Mouse (Mus musculus) hindbrain, embryonic 11.5 days (tissue): ENCODE results near the gene Igfbpl1. TPM values are rescaled to one million over a fixed set of nuclear protein-coding genes. Genes with fewer than 3 reads are reported as not detected.

Experiments used
- ATAC-seq: fragments of 200-750 bp; cut with Nextera tagmentation; 2 replicates; pipeline ENCODE4 v1.8.0; 2017; ENCODE audit warnings: mild to moderate bottlenecking, moderate TSS enrichment, moderate library complexity; ENCODE audit not compliant: low FRiP score
- DNase-seq: peaks from one replicate; pipeline ENCODE4 v3.0.0-alpha.2; 2015; ENCODE audit warnings: low spot score
- H3K27ac ChIP-seq: fragments of 300-500 bp; sonication (generic); 2 replicates; pipeline ENCODE4 v1.5.1; 2014; ENCODE audit warnings: mild to moderate bottlenecking, low read depth, low read length
- H3K27me3 ChIP-seq: fragments of 300-500 bp; sonication (generic); 2 replicates; pipeline ENCODE4 v1.6.1; 2014; ENCODE audit warnings: mild to moderate bottlenecking, low read length, moderate library complexity, mixed read lengths; ENCODE audit not compliant: control insufficient read depth, insufficient read depth
- H3K36me3 ChIP-seq: fragments of 300-500 bp; sonication (generic); 2 replicates; pipeline ENCODE4 v1.6.1; 2014; ENCODE audit warnings: mild to moderate bottlenecking, low read length, moderate library complexity, mixed read lengths; ENCODE audit not compliant: control insufficient read depth, insufficient read depth
- H3K4me1 ChIP-seq: fragments of 300-500 bp; sonication (generic); replicated peaks from 2 replicates; pipeline ENCODE4 v1.6.1; 2014; ENCODE audit warnings: low read length, mixed read lengths; ENCODE audit not compliant: control insufficient read depth, insufficient read depth
- H3K4me2 ChIP-seq: fragments of 300-500 bp; sonication (generic); replicated peaks from 2 replicates; pipeline ENCODE4 v1.6.1; 2014; ENCODE audit warnings: mild to moderate bottlenecking, low read depth, low read length
- H3K4me3 ChIP-seq: fragments of 300-500 bp; sonication (generic); 2 replicates; pipeline ENCODE4 v1.5.1; 2014; ENCODE audit warnings: low read depth, low read length
- H3K9ac ChIP-seq: fragments of 300-500 bp; sonication (generic); 2 replicates; pipeline ENCODE4 v1.6.1; 2014; ENCODE audit warnings: low read depth, low read length
- H3K9me3 ChIP-seq: fragments of 300-500 bp; sonication (generic); 2 replicates; pipeline ENCODE4 v1.6.1; 2016; ENCODE audit warnings: low read length; ENCODE audit not compliant: control insufficient read depth
- WGBS: fragments of 180-500 bp; shearing (Covaris S2); extraction: QIAGEN DNeasy Blood & Tissue Kit; methylation state at CpG from one replicate; pipeline ENCODE4 v1.1.7; 2014; 5-methylcytosine and 5-hydroxymethylcytosine counted together
- polyA plus RNA-seq: library from polyadenylated mRNA; unstranded; fragments of >200 nt; fragmentation: Nextera tagmentation; extraction: Ambion mirVana; gene quantifications from 2 replicates; pipeline ENCODE4 v1.2.1, GENCODE M21; 2014

The Igfbpl1 gene
- polyA plus RNA-seq, 1 experiment from 2014 or later, result 71.4 TPM

DNA sequence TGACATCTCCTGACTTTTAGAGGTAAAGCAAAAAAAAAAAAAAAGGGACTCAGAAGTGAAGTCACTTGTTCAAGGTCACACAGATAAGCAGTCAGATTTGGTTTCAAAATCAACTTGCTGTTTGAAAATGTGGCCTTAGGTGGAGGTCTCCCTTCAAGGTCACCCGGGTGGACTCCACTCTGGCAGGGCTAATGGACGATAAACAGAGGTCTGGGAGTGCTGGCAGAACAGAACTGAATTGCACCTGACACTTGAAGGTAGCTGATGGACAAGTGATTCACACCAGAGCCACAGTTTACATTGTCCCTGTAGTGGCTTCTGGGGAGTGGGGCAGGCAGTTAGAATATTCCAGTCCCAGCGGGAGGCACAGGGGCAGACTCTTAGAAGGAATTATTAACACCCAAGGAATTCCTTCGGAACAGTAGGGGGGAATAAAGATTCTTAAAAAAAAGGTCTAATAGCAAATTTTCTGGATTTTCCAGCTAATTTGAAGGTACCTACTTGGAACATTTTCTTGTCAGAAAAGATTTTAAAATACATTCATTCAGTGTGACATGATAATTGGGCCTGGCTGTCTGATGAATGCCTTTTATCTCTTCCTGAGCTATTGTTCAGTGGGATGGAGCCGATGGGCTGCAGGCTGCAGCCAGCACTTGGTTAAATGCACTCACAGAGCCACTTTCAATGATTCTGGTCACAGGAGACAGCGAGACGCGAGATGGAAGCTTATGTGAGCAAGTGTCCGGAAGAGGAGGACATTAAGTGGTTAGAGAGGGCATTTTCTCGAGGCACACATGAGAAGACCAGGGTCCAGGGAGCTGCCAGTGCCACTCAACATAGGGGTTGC, 56.7 kb downstream of the Igfbpl1 start:
- no peak overlapping the region for H3K4me2 ChIP-seq
- 0 out of 2 replicates have a peak overlapping the region, but pooled peaks have one; percentile 53 for H3K27ac ChIP-seq
- peaks cover 11% of the 10 kb centered on the region; the same call in 1 of the 2 replicates for H3K27me3 ChIP-seq
- no peaks in the 10 kb centered on the region for H3K36me3 ChIP-seq
- DNase-seq (peak; percentile 50), ATAC-seq (no peak)
- no peak overlapping the region for H3K9ac ChIP-seq
- H3K4me3 ChIP-seq, result no peak overlapping the region
- peaks cover 14% of the 10 kb centered on the region for H3K4me1 ChIP-seq
- WGBS, result 5% methylated on average over 10 of the region's 10 CpGs
- no peaks in the 10 kb centered on the region for H3K9me3 ChIP-seq

DNA sequence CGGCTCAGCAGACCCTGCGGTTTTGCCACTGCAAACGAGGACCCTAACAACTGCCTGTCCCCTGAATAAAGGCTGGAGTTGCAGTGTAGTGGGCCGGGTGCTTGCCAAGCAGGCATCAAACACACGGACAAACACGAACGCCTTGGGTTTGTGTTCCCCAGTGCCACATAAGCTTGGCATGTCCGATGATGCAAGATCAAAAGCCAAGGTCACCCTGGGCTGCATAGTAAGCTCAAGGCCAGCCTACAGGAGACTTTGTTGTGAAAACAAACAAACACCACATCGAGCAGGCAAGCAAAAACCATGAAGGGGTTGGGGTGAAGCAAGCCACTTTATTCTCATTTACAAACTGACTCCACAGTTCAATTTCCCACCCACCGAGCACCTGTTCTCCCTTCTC, 57.6 kb downstream of the Igfbpl1 start:
- H3K9ac ChIP-seq, result no peak overlapping the region
- H3K4me2 ChIP-seq, result no peak overlapping the region
- no peak for DNase-seq
- peaks cover 16% of the 10 kb centered on the region for H3K4me1 ChIP-seq
- no peak overlapping the region for H3K27ac ChIP-seq
- H3K27me3 ChIP-seq, result peaks cover 16% of the 10 kb centered on the region; the same call in 1 of the 2 replicates
- H3K4me3 ChIP-seq, result no peak overlapping the region
- no peaks in the 10 kb centered on the region for H3K9me3 ChIP-seq
- no peaks in the 10 kb centered on the region for H3K36me3 ChIP-seq
- whole genome bisulfite sequencing, result 33% methylated on average over 10 of the region's 10 CpGs
- ATAC-seq, result no peak

DNA sequence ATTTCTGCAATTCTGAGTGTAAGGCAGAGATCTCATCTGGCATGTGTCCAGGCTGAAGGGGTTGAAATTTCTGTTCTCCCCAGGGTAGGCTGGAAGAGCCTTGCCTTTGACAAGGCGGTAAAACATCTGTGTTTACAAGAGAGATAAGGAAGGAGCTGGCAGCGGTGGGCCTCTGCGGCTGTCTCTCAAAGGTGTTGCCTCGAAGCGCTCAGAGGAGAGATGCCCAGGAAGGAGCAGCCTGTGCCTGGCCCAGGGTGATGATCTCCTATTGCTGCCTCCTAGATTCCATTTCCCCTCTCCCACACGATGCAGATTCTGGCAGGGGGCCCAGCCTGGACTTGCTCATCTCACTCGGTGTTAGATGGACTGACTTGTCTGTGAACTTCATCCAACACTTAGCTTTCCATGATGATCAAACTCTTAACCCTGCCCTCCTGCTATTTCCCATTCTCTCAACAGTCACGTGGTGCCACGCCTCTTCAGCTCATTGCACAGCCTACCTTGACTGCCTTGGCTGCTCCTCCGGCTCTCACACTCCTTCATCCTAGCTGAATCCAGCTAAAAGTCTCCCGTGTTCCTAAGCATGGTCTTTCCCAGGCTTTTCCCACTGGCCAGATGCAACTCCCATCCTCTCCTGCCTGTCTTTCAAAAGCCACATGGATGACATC, 58.7 kb downstream of the Igfbpl1 start:
- Histone ChIP-seq H3K27me3 (peaks cover 17% of the 10 kb centered on the region; the same call in 1 of the 2 replicates), H3K36me3 (no peaks in the 10 kb centered on the region), H3K9ac (no peak overlapping the region), H3K4me1 (peaks cover 24% of the 10 kb centered on the region), H3K4me2 (no peak overlapping the region), H3K9me3 (no peaks in the 10 kb centered on the region), H3K27ac (no peak overlapping the region), H3K4me3 (no peak overlapping the region)
- WGBS, result 59% methylated on average over 11 of the region's 11 CpGs
- DNase-seq (no peak), ATAC-seq (no peak)

DNA sequence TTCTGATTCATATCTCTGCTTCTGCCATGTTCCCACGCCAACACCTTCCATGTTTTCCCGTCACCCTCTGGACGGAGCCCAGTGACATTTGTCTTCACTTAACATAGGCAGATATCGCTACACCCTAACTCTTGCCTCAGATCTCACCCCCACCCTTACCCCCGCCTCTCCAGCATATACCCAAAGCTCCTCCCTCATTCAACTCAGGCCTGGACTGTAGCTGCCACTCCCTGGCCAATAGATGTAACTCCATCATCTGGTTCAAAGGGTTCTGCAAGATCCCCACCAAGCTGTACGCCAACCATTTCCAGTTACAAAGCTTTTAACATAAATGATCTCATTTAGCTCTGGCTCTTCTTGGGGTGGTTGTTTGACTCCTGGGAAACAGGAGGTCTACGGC, 59.9 kb downstream of the Igfbpl1 start:
- DNase-seq (no peak), ATAC-seq (no peak)
- H3K4me1 ChIP-seq, result peaks cover 24% of the 10 kb centered on the region
- no peaks in the 10 kb centered on the region for H3K36me3 ChIP-seq
- 78% methylated on average over 7 of the region's 7 CpGs for WGBS
- H3K9me3 ChIP-seq, result no peaks in the 10 kb centered on the region
- no peak overlapping the region for H3K4me2 ChIP-seq
- no peak overlapping the region for H3K27ac ChIP-seq
- H3K4me3 ChIP-seq, result no peak overlapping the region
- H3K27me3 ChIP-seq, result peaks cover 23% of the 10 kb centered on the region; the same call in 1 of the 2 replicates
- no peak overlapping the region for H3K9ac ChIP-seq

DNA sequence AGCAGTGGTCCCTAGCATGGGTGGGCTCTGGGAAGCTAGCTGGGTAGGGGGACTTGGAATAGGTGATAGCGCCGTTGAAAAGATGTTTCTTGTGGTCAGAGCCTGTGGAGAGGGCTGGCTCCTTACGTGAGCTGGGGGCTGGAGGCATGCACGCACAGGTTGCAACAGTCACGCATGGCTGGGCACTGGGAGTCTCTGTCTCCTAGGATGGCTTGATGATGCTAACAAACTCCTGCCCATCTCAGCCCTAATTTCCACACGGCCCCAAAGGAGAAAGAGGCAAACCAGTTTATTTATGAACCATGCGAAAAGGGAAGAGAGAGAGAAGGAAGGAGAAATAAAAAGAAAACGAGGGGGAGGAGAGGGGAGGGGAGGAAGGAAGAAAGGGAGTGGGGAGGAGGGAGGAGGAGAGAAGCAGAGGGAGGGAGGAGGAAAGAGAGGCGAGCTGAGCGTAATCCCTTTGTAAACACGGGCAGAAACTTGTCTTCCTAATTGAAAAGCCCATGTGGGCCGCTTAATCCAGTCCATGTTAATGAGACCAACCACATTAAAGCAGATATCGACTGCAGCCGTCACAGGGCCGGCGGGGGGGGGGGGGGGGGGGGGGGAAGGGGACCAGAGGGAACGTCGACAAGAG, 61.0 kb downstream of the Igfbpl1 start:
- peak overlapping the region; percentile 46 for H3K9ac ChIP-seq
- peaks cover 20% of the 10 kb centered on the region for H3K4me1 ChIP-seq
- H3K4me2 ChIP-seq, result peak overlapping the region; percentile 32
- ATAC-seq (peak; percentile 48), DNase-seq (peak; percentile 69)
- 1% methylated on average over 14 of the region's 18 CpGs for WGBS
- no peak overlapping the region for H3K4me3 ChIP-seq
- no peak overlapping the region; the same call in 1 of the 2 replicates for H3K27ac ChIP-seq
- H3K27me3 ChIP-seq, result peaks cover 23% of the 10 kb centered on the region; the same call in 1 of the 2 replicates
- no peaks in the 10 kb centered on the region for H3K36me3 ChIP-seq
- no peaks in the 10 kb centered on the region for H3K9me3 ChIP-seq

DNA sequence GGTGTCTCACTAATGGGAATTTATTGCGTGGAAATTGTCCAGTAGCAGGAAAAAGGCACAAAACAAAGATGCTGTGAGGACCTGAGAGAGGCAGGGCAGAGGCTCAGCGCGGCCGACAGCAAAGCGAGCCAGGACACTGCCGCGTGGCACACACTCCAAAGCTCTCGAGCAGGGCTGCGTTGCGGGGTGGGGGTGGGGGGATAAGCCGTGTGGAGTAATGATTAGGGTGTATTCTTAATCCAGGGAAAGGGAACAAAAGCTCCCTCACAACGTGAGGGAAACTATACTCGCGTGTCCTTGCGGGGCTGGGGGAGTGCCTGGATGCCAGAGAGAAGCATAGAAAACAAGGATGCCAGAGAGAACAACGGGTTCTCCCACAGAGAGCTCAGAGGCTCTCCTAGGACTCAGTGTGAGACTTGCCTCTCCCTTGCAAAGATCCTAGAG, 61.6 kb downstream of the Igfbpl1 start:
- Histone ChIP-seq H3K4me3 (no peak overlapping the region), H3K9me3 (no peaks in the 10 kb centered on the region), H3K36me3 (no peaks in the 10 kb centered on the region), H3K9ac (peak overlapping the region; percentile 46), H3K4me1 (peaks cover 20% of the 10 kb centered on the region), H3K27me3 (peaks cover 23% of the 10 kb centered on the region; the same call in 1 of the 2 replicates), H3K4me2 (peak overlapping the region; percentile 32), H3K27ac (no peak overlapping the region; the same call in 1 of the 2 replicates)
- under 1% methylated on average over 16 of the region's 16 CpGs for WGBS
- peak; percentile 15; the same call in 1 of the 2 replicates for ATAC-seq
- no peak for DNase-seq

DNA sequence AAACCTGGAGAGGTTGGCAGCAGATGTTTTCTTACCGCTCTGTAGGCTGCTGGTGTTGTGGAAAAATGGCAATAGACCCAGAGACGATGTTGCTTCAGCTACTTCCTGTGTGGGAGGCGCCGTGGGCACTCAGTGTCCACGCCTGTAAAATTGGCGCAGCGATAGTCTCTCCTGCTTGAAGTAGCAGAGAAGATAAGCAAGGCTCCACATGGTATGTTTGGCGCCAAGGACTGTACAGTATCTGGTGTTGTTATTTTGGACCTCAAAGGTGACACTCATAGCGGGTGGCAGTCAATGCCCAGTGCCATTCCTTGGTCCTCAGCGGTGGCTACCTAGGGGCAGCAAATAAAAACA, 62.6 kb downstream of the Igfbpl1 start:
- Histone ChIP-seq H3K4me1 (peaks cover 20% of the 10 kb centered on the region), H3K27ac (peak overlapping the region; percentile 24; the same call in 1 of the 2 replicates), H3K9me3 (no peaks in the 10 kb centered on the region), H3K27me3 (peaks cover 20% of the 10 kb centered on the region; the same call in 1 of the 2 replicates), H3K4me2 (peak overlapping the region; percentile 25; the same call in 1 of the 2 replicates), H3K4me3 (peak overlapping the region; percentile 6; the same call in 1 of the 2 replicates), H3K36me3 (no peaks in the 10 kb centered on the region), H3K9ac (no peak overlapping the region)
- DNase-seq (no peak), ATAC-seq (no peak)
- WGBS, result 10% methylated on average over 10 of the region's 10 CpGs
